Mouse (Mus musculus) spleen, adult 2 months (tissue): ENCODE results near the gene Mmp15.
"Not testable (repeated sequence)": the region's sequence is repeated elsewhere in the genome, so short reads cannot be mapped to it uniquely, and the experiment has no call there.

ENCODE experiments used
- CTCF ChIP-seq: fragments of 200-500 bp; IDR thresholded peaks from 2 replicates; pipeline ENCODE4 v1.5.1; 2011; ENCODE audit warnings: mild to moderate bottlenecking, inconsistent platforms; ENCODE audit not compliant: insufficient read depth, insufficient read length, insufficient replicate concordance; ENCODE audit errors: extremely low read depth
- POLR2A ChIP-seq: fragments of 200-500 bp; IDR thresholded peaks from 2 replicates; pipeline ENCODE4 v1.6.1; 2011; ENCODE audit warnings: low read depth, low read length, inconsistent platforms

- TF ChIP-seq POLR2A, CTCF: not testable (repeated sequence)
These were observed 26.9 kb downstream of the Mmp15 start for GRCm38 (mm10) chr8:95378928-95379327.
